Mouse (Mus musculus) cortical plate, adult 2 months (tissue): ENCODE data around the gene Dscaml1.

Experiments
- CTCF ChIP-seq: fragments of 200-500 bp; IDR thresholded peaks from 2 replicates; pipeline ENCODE4 v1.5.1; 2011; ENCODE audit warnings: mild to moderate bottlenecking, control low read depth, low read length; ENCODE audit not compliant: insufficient read depth; ENCODE audit errors: extremely low read depth
- POLR2A ChIP-seq: fragments of 200-500 bp; IDR thresholded peaks from 2 replicates; pipeline ENCODE4 v1.6.1; 2011; ENCODE audit warnings: mild to moderate bottlenecking, low read length, control low read depth; ENCODE audit not compliant: insufficient read depth; ENCODE audit errors: extremely low read depth

- no peak for TF ChIP-seq POLR2A
- no peak for TF ChIP-seq CTCF
These were observed 44.1 kb upstream of the Dscaml1 start for GRCm38 (mm10) chr9:45382336-45382735.
